Mouse (Mus musculus) forebrain, embryonic 11.5 days (tissue): Measurements from ENCODE around the gene Cx3cl1. TPM values are rescaled to one million over a fixed set of nuclear protein-coding genes. Genes with fewer than 3 reads are reported as not detected.

Source experiments
- ATAC-seq: fragments of 200-750 bp; cut with Nextera tagmentation; replicated peaks from 2 replicates; pipeline ENCODE4 v1.8.0; 2017; ENCODE audit warnings: moderate TSS enrichment; ENCODE audit not compliant: low FRiP score
- DNase-seq: peaks from one replicate; pipeline ENCODE4 v3.0.0-alpha.2; 2017; ENCODE audit warnings: low spot score
- H3K27ac ChIP-seq: fragments of 300-500 bp; sonication (generic); 2 replicates; pipeline ENCODE4 v1.5.1; 2014; ENCODE audit warnings: low read depth, low read length
- H3K27me3 ChIP-seq: fragments of 300-500 bp; sonication (generic); 2 replicates; pipeline ENCODE4 v1.6.1; 2014; ENCODE audit warnings: mild to moderate bottlenecking, low read length, mixed read lengths; ENCODE audit not compliant: control insufficient read depth, insufficient read depth
- H3K36me3 ChIP-seq: fragments of 300-500 bp; sonication (generic); 2 replicates; pipeline ENCODE4 v1.6.1; 2014; ENCODE audit warnings: mild to moderate bottlenecking, low read length, moderate library complexity, mixed read lengths; ENCODE audit not compliant: control insufficient read depth, insufficient read depth
- H3K4me1 ChIP-seq: fragments of 300-500 bp; sonication (generic); replicated peaks from 2 replicates; pipeline ENCODE4 v1.6.1; 2014; ENCODE audit warnings: low read length, mixed read lengths; ENCODE audit not compliant: control insufficient read depth, insufficient read depth
- H3K4me2 ChIP-seq: fragments of 300-500 bp; sonication (generic); 2 replicates; pipeline ENCODE4 v1.6.1; 2014; ENCODE audit warnings: low read depth, mild to moderate bottlenecking, low read length, moderate library complexity, mixed read lengths; ENCODE audit not compliant: severe bottlenecking
- H3K4me3 ChIP-seq: fragments of 300-500 bp; sonication (generic); 2 replicates; pipeline ENCODE4 v1.5.1; 2014; ENCODE audit warnings: low read depth, low read length
- H3K9ac ChIP-seq: fragments of 300-500 bp; sonication (generic); 2 replicates; pipeline ENCODE4 v1.6.1; 2014; ENCODE audit warnings: low read length
- H3K9me3 ChIP-seq: fragments of 300-500 bp; sonication (generic); 2 replicates; pipeline ENCODE4 v1.6.1; 2016; ENCODE audit warnings: low read length, mixed read lengths; ENCODE audit not compliant: control insufficient read depth
- WGBS: fragments of 180-500 bp; shearing (Covaris S2); extraction: QIAGEN DNeasy Blood & Tissue Kit; methylation state at CpG from one replicate; pipeline ENCODE4 v1.1.7; 2014; 5-methylcytosine and 5-hydroxymethylcytosine counted together
- polyA plus RNA-seq: library from polyadenylated mRNA; unstranded; fragments of >200 nt; fragmentation: Nextera tagmentation; extraction: Ambion mirVana; gene quantifications from 2 replicates; pipeline ENCODE4 v1.2.1, GENCODE M21; 2014

The Cx3cl1 gene
- polyA plus RNA-seq, 1 experiment from 2014 or later, result 9.4 TPM

DNA sequence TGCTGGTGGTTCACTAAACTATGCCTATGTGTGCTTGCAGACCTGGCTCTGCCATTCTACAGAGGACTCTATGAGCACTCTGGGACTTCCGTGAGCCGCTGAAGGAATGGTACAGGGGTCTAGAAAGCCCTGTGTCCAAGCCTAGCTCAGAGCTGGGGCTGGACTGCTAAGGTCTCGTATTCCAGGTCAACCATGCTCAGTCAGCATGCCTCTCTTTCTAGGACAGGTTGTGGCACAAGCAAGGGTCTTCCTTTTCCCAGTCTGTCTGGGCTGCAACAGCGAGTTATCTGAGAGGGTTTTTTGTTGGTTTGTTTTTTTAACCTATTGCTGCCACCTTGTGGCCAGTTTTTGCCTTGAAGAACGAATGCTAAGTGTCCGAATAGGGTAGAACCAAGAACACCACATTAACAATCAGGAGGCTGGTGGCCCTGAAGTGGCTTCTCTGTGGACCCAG lies 40.9 kb downstream of the Cx3cl1 start:
- no peak overlapping the region for H3K4me3 ChIP-seq
- DNase-seq, result peak; percentile 85
- 27% methylated on average over 6 of the region's 6 CpGs for WGBS
- H3K27ac ChIP-seq, result no peak overlapping the region
- ATAC-seq, result peak; percentile 61
- no peaks in the 10 kb centered on the region for H3K27me3 ChIP-seq
- H3K4me1 ChIP-seq, result peaks cover 3% of the 10 kb centered on the region; the same call in 1 of the 2 replicates
- no peaks in the 10 kb centered on the region for H3K36me3 ChIP-seq
- 0 out of 2 replicates have a peak overlapping the region, but pooled peaks have one; percentile 24 for H3K9ac ChIP-seq
- H3K9me3 ChIP-seq, result no peaks in the 10 kb centered on the region
- H3K4me2 ChIP-seq, result peak overlapping the region; percentile 28; the same call in 1 of the 2 replicates

DNA sequence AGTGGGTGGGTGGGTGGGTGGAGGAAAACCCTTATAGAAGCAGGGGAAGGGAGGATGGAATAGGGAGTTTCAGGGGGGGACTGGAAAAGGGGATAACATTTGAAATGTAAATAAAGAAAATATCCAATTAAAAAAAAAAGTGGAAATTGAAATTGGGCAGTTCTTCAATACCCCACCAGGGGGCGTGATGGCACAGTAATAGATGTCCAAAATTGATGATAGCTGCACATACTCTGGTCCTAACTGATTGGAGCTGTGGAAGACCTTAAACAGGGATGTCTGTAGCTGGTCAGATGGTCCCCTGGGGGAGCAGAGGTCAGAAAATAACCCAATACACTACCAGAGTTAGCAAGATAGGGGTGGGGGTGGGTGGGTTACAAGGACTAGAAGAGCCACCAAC lies 42.7 kb downstream of the Cx3cl1 start:
- ATAC-seq (no peak), DNase-seq (no peak)
- Histone ChIP-seq H3K36me3 (no peaks in the 10 kb centered on the region), H3K27me3 (no peaks in the 10 kb centered on the region), H3K9ac (no peak overlapping the region), H3K9me3 (no peaks in the 10 kb centered on the region), H3K4me1 (peaks cover 3% of the 10 kb centered on the region; the same call in 1 of the 2 replicates), H3K4me2 (no peak overlapping the region), H3K27ac (no peak overlapping the region), H3K4me3 (no peak overlapping the region)
- 0% methylated on average over 1 of the region's 1 CpGs for WGBS

GRCm38 (mm10) chr8:94817933-94818332 lies 46.1 kb downstream of the Cx3cl1 start:
- WGBS, result 96% methylated on average over 11 of the region's 11 CpGs
- Histone ChIP-seq H3K36me3 (peaks cover under 1% of the 10 kb centered on the region; the same call in 1 of the 2 replicates), H3K27ac (no peak overlapping the region), H3K4me3 (no peak overlapping the region), H3K4me1 (no peaks in the 10 kb centered on the region), H3K9ac (no peak overlapping the region), H3K9me3 (no peaks in the 10 kb centered on the region), H3K27me3 (no peaks in the 10 kb centered on the region), H3K4me2 (no peak overlapping the region)
- ATAC-seq, result no peak
- no peak for DNase-seq

GRCm38 (mm10) chr8:94819671-94820179 lies 47.9 kb downstream of the Cx3cl1 start:
- DNase-seq, result no peak
- no peak overlapping the region for H3K9ac ChIP-seq
- WGBS, result 86% methylated on average over 6 of the region's 6 CpGs
- H3K36me3 ChIP-seq, result peaks cover 4% of the 10 kb centered on the region
- no peak overlapping the region for H3K4me2 ChIP-seq
- H3K27me3 ChIP-seq, result no peaks in the 10 kb centered on the region
- no peak overlapping the region for H3K4me3 ChIP-seq
- H3K9me3 ChIP-seq, result no peaks in the 10 kb centered on the region
- no peak for ATAC-seq
- no peaks in the 10 kb centered on the region for H3K4me1 ChIP-seq
- H3K27ac ChIP-seq, result no peak overlapping the region

GRCm38 (mm10) chr8:94820553-94820952 lies 48.7 kb downstream of the Cx3cl1 start:
- DNase-seq, result no peak
- H3K36me3 ChIP-seq, result peaks cover 4% of the 10 kb centered on the region
- ATAC-seq, result no peak
- no peaks in the 10 kb centered on the region for H3K27me3 ChIP-seq
- no peak overlapping the region for H3K4me2 ChIP-seq
- no peak overlapping the region for H3K4me3 ChIP-seq
- no peaks in the 10 kb centered on the region for H3K4me1 ChIP-seq
- no peaks in the 10 kb centered on the region for H3K9me3 ChIP-seq
- WGBS, result 88% methylated on average over 7 of the region's 7 CpGs
- H3K27ac ChIP-seq, result no peak overlapping the region
- H3K9ac ChIP-seq, result no peak overlapping the region

DNA sequence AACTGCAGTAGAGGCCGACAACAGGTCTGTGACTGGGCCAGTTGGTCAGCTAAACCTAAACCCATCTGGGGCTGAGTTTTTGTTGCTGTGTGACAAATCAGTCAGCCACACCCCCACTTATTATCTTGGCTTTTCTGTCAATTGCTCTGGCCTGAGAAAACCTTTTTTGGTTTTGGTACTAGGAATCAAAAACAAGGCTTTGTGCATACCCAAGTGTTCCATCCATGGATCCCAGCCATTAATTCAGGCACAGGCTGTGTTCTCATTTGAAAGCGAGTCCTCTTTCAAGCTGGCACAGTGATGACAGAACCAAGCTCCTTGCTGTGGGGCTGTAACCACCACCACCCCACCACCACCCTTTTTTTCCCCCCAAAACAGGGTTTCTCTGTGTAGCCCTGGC lies 49.6 kb downstream of the Cx3cl1 start:
- Histone ChIP-seq H3K4me1 (no peaks in the 10 kb centered on the region), H3K4me3 (no peak overlapping the region), H3K4me2 (no peak overlapping the region), H3K27ac (no peak overlapping the region), H3K27me3 (no peaks in the 10 kb centered on the region), H3K9me3 (no peaks in the 10 kb centered on the region), H3K36me3 (peaks cover 4% of the 10 kb centered on the region), H3K9ac (no peak overlapping the region)
- no peak for DNase-seq
- 76% methylated on average over 2 of the region's 2 CpGs for WGBS
- ATAC-seq, result no peak

GRCm38 (mm10) chr8:94822637-94823560 lies 51.1 kb downstream of the Cx3cl1 start:
- no peaks in the 10 kb centered on the region for H3K4me1 ChIP-seq
- H3K27ac ChIP-seq, result no peak overlapping the region
- peaks cover 4% of the 10 kb centered on the region for H3K36me3 ChIP-seq
- 77% methylated on average over 23 of the region's 23 CpGs for WGBS
- no peak overlapping the region for H3K4me2 ChIP-seq
- no peaks in the 10 kb centered on the region for H3K27me3 ChIP-seq
- no peak overlapping the region for H3K4me3 ChIP-seq
- DNase-seq (peak; percentile 79), ATAC-seq (no peak; the same call in 1 of the 2 replicates)
- H3K9ac ChIP-seq, result no peak overlapping the region
- no peaks in the 10 kb centered on the region for H3K9me3 ChIP-seq

- H3K9ac ChIP-seq, result no peak overlapping the region
- no peaks in the 10 kb centered on the region for H3K4me1 ChIP-seq
- no peak overlapping the region for H3K4me2 ChIP-seq
- WGBS, result 85% methylated on average over 6 of the region's 6 CpGs
- no peaks in the 10 kb centered on the region for H3K27me3 ChIP-seq
- H3K9me3 ChIP-seq, result no peaks in the 10 kb centered on the region
- H3K27ac ChIP-seq, result no peak overlapping the region
- no peak overlapping the region for H3K4me3 ChIP-seq
- ATAC-seq (no peak), DNase-seq (no peak)
- peaks cover 5% of the 10 kb centered on the region for H3K36me3 ChIP-seq
Observed at GRCm38 (mm10) chr8:94825170-94825569, 53.4 kb downstream of the Cx3cl1 start.
